Mouse (Mus musculus) spleen, postnatal 14 days (tissue): ENCODE measurements around the gene Negr1.
"Not testable (repeated sequence)": the region's sequence is repeated elsewhere in the genome, so short reads cannot be mapped to it uniquely, and the experiment has no call there.

Source experiments
- DNase-seq, 2 experiments: peaks; one replicate each; pipeline ENCODE4 v3.0.0; 2021 to 2022; ENCODE audit warnings: low spot score in 2 of 2

Negr1 gene

DNA sequence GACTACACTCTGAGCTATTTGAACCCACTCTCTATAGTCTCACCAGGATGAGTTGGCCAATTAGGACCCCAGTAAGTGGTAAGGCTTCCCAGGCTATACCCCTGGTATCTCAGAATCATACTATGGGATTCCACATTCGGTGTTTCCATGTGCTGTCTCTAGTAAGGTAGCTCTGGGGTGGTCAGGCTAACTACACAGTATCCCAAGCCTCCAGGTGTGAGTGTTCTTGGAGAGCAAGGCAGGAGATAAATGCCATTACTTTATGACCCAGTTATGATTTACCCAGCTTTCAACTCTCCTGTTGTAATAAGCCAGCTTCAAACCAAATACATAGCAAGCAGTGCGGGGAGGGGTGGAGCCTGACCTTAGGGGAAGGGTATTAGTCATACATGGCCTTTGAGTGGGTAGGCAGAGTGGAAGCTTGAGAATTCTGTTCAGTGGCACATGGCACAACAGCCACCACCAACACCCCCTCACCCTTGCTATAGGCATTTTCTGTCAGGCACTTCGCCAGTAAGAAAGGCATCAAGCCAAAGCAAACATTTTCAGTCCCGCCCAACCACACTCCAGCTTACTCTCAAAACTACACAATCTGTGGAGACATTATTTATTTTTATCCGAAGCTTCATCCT is 437.7 kb downstream of the Negr1 start:
- no peak for DNase-seq

DNA sequence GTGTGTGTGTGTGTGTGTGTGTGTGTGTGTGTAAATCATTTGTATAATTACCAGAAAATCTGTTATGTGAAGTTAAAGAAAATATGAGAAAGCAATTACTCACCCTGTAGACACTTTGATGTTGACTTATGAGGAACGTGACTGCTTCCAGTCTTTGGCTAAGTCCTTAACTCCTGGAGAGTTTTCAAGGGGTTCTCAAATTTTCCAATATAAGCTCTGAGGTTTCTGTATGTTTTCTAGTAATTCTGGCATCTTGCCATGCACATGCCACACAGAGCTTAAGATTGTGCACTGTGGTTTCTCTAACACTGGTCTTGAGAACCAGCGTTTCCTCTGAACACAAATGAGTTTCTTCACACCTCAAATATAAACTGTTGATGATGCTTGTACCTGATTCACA is 460.0 kb downstream of the Negr1 start:
- DNase-seq, result no peak

DNA sequence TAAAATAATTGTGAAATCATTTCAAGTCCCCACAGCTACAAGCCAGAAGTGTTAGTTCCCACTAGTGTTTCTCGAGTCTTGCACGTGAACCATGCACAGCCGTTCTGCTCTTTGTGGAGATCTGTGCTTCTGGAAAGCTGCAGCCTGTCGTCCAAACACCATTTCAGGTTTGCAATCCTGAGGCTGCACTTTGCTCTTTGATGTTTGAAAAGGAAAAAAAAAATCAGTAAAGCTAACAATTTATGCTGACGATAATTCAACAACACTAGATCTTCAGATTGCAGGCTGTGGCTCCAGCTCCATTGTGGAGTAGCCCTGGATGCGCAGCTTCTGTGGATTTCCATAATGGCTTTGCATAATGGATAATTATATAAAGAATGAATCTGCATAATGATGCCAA is 463.0 kb downstream of the Negr1 start:
- DNase-seq, result no peak

DNA sequence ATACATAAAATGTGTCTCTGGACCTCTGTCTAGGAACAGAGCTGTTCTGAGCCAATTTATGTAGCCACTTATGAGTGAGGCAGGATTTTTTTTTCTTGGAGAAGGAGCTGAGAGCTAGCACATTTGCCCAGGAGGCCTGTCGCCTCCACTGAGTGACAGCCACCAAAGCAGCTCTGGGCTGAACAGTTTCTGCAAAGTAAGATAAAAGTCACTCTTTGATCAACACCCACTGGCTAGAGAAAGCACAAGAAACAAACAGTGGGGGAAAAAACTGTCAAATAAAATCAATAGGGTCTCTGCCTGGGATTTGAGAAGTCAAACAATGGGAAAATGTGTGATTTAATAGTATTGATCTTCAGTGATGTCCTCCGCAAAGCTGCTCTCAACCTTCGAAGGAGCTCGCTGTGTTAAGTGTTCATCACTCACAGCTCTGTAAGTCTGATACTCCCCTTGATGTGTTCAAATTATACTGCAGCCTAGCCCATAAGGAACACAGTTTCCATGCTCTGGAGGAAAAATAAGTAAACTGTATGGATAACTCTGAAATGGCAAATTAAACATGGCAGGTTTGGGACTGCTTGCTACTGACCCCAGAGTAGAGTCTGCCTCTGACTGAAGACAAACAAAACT is 470.0 kb downstream of the Negr1 start:
- no peak for DNase-seq

DNA sequence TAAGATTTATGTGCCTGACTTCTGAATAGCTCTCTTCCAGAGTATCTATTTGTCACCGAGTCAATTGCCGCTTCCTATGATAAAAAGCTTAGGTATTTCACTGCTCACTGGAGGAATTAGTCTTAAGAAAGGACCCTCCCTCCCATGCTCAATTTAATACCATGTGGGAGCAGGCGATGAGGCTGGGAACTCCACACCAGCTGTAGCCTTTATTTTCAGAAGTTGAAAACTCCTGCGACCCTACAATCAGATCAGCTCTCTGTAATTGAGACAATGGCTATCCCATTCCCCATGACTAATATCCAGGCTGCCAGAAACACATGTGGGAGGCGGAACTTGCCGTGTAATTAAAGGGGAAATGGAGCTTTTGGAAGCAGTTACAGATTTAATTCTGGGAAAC is 474.4 kb downstream of the Negr1 start:
- no peak for DNase-seq

DNA sequence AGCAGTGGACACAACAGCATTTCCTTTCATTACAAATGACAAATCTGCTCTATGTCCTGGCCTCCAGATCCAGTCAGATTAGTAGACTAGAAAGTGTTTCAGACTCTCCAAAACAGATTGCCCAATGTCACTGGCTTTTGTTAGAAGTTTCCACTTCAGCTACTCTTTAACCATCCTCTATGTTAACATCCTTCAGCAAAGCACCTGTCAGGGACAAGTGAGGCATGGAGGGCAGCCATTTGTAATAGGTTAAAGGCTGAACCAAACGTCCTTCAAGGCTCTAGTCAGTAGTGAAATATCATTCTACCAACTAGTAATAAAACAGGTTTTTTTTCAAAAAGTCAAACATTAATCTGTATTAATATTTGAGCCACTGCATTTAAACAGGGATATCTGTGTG is 475.0 kb downstream of the Negr1 start:
- no peak for DNase-seq

DNA sequence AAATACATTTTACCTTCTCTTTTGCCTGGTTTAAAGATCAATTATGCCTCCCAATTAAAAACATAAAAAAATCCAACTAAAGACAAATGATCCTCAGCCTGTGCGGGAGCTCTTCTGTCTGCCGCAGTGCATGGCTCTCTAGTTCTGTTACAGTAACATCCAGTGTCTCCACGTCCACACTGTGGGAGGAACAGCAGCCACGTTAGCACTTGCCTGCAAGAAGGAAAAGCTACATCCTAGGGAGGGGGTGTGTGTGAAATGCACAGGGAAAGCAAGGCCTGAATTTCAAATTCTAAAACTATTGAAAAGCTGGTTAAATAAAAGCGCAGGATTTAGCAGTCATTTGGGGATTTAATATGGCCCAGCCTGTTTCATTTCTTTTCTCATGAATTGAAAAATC is 479.0 kb downstream of the Negr1 start:
- DNase-seq, result no peak

DNA sequence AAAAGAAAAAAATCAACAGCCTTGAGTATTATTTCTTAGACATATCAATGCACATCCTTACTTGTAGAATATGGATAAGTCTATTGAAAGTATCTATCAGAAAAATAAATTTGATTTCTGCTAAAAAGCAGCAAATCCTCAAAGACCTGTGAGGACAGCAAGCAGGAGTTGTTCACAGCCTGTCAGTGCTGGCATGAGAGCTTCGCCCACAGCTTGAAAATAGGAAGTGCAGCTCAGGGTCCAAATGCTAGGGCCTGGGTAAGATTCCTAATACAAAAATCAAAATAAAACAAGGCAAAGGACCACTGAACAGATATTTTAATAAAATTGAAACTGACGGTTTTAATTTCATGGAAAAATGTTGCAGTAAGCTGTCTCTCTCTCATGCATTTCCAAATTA is 483.0 kb downstream of the Negr1 start:
- no peak for DNase-seq

DNA sequence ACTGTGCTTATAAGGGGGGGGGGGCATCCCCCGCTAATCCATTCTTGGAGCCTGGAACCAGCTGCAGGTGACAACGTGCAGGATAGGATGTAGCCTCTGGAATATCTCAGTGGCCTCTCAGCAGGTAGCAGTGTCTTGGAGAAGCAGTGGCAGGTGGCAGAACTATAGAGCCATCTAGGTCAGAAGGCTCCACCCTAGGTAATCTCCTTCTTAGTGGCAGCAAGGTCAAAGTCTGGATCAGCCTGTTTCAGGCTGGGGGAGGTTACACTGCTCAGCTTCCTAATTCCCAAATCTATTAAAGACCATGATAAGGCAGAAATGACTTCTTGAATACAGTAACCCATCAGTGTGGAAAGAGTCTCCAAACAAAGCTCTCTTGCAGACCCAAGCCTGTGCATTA is 502.8 kb downstream of the Negr1 start:
- not testable (repeated sequence) for DNase-seq

DNA sequence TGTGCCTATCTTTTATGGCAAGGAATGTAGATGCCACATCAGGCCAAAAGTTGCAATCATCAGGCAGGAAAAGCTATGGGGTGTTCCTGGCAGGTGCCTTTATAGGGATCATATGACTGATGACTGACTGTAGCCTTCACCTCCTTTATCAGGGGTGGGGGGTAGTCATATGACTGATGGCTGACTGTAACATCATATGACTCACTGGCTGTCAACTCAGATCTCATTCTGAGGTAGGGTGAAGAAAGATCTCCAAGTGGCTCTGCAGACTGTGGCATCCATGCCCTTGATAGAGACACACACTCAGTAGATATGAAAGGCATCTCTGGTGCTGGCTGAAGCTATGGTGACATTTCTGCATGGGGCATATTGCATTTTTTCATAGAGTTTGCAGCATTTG is 504.7 kb downstream of the Negr1 start:
- no peak for DNase-seq

DNA sequence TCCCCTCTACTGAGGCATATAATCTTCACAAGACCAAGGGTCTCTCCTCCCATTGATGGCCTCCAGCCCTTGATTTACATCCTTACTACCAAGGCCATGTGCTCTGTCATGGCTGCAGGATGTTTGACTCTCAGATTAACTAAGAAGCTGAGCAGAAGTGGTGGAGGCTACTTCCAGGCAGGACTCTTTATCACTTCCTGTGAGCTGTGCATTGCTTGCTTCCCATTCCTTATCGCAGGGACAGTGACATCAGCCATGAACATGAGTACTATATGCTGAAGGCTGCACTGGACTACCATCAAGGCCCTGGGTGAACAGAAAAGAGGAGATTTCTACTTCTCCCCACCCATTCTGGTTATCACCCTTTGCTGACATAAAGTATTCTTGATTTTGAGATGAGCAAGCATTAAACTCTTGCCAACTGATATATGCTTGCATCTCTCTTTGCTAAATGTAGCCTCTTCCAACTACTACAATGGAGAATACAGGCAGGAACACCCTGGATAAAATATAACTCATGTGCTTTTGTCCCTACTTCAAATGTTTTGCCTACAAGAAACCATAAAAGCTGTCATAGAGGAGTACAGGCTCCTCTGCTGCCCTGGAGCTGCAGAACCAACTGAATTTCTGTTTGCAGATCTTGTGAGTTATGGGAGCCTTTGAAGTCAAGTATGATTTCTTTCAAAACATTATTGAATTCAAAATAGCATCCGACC is 517.8 kb downstream of the Negr1 start:
- DNase-seq, result no peak

DNA sequence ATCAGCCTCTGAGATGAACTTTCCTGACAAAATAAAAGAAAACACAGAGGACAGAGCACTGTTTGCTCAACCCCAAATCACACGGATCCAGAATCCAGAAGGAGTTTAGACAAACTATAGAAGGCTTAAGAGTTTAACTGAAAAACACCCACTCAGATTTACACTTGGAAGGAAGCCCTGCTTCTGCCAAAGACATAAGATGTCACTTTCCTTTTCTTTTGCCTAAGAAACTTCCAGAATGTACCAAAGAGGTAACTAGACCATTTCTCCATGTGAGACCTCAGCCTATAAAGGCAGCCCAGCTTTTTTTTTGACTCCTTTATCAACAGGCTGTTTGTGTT is 518.3 kb downstream of the Negr1 start:
- DNase-seq, result no peak

DNA sequence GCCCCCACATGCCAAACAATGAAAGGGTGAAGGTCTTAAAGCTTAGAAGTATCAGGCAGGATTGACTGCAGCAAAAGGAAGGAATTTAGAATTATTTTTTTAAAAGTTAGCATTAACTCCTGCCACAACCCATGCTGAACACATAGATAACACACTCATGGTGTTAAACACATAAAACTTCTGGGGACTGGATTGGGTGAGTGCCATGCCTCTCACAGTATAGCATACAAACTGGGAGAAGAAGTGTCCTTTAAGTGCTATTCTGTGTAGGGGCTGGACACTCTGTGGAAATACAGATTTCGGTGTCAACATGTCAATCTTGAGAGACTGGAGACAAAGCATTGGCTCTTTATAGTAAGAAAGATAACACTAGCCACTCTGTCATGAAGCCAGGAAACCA is 519.0 kb downstream of the Negr1 start:
- DNase-seq, result no peak

DNA sequence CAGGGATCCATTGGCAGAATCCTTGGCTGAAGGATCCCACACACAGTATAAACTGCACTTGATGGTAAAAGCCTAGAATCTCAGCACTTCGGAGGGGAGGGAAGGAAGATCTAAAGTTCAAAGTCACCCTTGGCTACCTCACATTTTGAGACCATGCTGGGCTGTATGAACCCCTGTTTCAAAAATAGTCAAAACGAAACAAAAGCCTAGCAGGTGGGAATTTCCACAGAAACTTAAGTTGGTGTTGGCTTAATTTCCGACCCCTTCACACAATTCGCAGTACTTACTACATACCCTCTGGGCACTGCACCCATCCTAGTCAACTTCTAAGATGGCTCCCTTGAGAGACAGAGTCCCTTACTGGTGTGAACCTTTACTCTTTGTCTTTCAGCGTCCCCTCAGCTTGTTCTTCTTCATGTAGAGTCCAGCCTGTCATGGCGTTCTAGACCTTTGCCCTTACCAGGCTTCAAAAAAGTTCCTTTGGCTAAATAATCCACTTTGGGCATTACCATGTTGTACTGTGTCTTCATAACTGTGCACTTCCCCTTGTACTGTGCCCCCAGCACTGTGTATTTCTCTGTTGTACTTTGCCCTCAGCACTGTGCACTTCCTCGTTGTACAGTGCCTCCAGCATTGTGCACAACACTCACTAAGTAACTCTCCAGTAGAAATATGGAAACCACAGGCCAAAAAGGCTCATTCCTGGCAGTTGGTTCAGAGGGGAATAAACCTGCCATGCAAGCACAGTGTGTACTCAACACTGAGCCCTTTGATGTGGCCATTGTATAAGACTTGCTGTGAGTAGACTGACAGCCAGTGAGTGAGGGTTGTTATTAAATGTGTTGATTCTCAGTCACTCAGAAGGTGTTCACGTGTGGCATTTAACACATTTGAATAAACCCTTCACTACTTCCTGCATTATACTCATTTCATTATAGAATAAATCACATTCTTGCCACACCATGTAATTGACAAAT is 521.5 kb downstream of the Negr1 start:
- no peak for DNase-seq

DNA sequence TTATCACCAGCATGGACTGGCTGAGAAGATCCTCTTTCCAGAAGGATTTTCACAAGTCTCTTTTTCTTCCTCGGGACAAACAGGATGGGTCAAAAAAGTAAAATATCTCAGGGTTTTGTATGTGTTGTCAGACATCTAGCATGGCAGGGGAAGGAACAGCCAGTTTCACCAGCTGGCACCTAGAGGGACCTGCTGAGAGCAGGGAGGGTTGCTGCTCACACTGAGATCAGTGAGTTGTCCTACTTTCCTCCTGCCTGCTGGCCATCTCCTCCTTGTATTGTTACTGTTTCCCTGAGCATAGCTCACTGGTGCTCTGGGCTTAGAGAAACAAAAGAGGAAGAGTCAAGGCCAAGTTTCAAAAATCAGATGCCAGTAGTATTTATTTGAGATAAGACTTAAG is 523.6 kb downstream of the Negr1 start:
- DNase-seq, result no peak

DNA sequence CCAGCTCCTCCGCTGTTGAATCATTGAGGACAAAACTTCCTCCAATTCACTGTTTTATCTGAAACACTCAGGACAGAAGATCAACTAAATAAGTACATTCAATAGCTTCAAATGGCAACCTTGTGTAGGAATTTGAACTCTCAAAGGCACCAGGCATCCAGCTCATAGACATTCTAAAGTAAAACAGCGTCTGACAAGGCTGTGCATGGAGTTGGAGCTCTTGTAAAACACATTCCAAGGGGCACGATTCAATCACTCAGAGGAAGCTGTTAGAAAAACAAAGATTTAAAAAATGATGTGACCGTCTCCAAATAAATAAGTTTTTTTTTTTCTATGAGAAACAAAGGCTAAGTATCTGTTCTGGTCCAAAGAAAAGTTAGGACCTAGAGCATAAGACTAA is 528.5 kb downstream of the Negr1 start:
- no peak for DNase-seq

DNA sequence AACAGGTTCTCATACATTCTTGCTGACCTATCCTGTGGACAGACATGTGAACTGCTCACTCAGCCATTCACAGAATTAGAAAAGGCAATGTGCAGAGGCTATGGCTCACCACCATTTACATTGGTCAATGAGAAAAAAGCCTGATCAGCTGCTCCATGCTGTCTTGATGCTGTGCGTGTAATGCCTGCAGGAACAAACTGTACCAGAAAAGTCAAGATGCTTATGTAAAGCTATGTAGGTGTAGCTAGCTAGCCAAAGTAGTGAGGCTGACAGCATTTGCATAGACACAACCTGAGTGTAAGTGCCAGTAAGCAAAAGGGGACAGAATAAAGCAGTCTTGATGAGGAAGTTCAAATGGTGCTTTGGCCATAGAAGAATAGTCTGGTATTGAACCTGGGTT is 534.7 kb downstream of the Negr1 start:
- DNase-seq, result no peak

DNA sequence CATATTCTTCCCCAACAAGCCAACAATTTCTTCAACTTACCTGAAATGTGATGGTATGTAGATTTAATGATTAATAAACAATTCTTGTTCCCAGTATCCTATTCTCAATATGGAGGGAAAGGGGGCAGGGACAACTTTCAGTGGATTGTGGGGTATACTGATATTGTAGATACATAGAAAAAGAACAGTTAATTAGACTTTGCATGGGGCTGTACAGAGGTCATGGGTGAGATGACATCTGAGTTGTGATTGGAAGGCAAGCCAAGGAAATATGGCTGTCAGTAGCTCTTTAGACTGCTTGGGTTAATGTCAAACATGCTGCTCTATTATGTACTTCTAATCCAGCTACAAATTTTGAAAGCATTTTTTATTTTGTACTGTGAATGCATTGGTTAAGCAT is 535.9 kb downstream of the Negr1 start:
- no peak for DNase-seq

DNA sequence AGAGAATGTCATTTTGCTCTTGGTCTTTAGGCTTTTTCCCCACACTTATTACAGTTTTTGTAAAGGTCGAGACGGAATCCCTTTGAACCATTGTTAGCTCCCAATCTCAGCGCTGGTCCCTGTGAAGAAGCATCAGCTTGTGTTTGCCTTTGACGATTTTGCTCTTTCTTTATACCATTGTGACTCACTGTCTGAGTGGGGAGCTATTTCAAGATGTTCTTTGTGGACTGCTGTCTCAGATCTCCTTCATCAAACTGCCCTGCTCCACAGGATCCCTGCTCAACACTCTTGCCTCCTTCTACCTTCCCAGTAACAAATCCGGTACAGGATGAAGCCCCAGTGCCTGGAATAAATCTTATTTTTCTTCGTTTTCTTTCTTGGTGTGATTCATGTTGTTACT is 536.8 kb downstream of the Negr1 start:
- no peak for DNase-seq

DNA sequence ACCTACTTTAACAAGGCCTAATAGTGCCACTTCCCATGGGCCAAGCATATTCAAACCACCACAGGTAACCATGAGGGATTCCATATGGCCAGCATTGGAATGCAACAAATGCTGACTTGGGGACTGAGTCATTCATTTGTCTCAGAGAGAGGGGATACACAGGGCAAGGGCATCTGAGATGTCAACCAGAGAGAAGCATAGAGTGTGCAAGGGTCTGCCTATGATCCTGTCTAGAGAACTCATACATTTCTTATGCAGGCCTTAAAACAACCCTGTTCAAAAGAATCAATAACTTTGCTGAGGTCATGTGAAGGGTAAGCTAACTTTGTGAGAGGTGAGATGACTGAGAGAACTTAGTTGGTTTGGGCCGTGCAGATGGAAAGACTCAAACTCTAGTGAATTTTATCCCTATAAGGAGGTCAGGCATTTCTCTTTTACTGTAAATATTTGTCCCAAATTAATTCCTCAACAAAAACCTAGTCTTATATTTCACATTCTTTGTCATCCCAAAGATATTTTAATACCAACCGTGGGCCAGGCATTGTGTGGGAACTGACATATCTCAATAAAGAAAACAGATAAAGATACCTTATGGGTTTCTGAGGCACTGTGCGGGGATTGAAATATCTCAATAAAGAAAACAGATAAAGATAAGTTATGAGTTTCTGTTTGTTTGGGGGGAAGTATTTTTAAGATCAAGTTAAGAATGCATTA is 543.4 kb downstream of the Negr1 start:
- DNase-seq, result no peak

DNA sequence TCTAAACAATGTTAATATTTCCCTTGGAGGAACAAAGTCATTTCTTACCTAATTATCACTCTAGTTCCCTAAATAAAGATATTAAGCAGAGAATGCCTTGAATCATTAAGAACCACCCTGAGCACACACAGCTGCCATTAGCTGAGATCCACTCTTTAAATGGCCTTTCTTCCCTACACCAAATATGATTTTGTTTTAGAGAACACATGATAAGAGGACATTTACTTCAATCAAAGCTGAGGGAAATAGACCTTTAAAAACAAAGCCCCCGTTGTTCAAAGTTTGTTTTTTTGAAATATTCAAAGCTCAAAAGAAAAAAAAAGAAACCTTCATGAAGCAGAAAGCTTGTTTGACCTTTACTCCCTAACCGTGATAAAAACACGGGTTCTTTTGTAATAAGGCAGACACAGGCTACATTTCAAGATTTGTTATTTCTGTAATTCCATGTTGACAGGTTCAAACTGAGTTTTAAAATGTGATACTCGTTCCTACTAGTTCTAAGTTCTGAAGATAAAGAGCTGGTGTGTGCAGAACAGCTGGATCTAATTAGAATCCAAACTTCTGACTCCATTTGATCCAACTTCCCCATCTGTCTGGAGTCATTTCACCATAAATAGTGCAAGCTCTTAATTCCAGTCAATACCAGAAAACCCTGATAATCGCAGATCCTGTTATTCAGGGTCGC is 544.1 kb downstream of the Negr1 start:
- DNase-seq, result no peak
